Comparison of ENCODE assay signal across 8 mouse cellular contexts in genomic region chr4:150625425-150625824, GRCm38 (mm10). TPM values are rescaled to one million over a fixed set of nuclear protein-coding genes. Genes with fewer than 3 reads are reported as not detected.
A peak's percentile ranks its signal among the peaks of the same experiment; 100 is the strongest.
DNase-seq lines count a peak whose midpoint lies in the region; ATAC-seq and TF ChIP-seq lines count a peak whose summit lies in the region.

No protein-coding gene starts in this region.

- no peak for TF ChIP-seq EP300 in ES-Bruce4 (IDR thresholded peaks at IDR 0.05; ENCODE audit: insufficient read depth, low read depth, low read length)

- peak; percentile 81 for TF ChIP-seq CTCF in ES-Bruce4 (IDR thresholded peaks at IDR 0.05; ENCODE audit: low read depth, low read length)
- TF ChIP-seq CTCF in lung, embryonic 14.5 days (IDR thresholded peaks at IDR 0.05; ENCODE audit: low read depth) = peak; percentile 92

- DNase-seq in adrenal gland, adult 2 months = peak; percentile 81
- peak; percentile 40 for DNase-seq in embryo, embryonic 11.5 days (ENCODE audit: low read depth, low spot score)
- peak; percentile 88 for DNase-seq in kidney, postnatal 10 days
- DNase-seq in lung, embryonic 14.5 days = peak; percentile 89
- DNase-seq in ovary, adult 18-20 months (ENCODE audit: low spot score) = peak; percentile 35

- no peaks in the 10 kb centered on the region for H3K36me3 ChIP-seq in ES-Bruce4 (ENCODE audit: control insufficient read depth, insufficient read depth, low read length, poor library complexity, severe bottlenecking)
- H3K36me3 ChIP-seq in heart, embryonic 16.5 days (ENCODE audit: control insufficient read depth, insufficient read depth) = peaks cover 4% of the 10 kb centered on the region; the same call in 1 of the 2 replicates
- H3K36me3 ChIP-seq in lung, embryonic 14.5 days (ENCODE audit: insufficient read depth) = peaks cover 24% of the 10 kb centered on the region

- H3K4me3 ChIP-seq in ES-Bruce4 (ENCODE audit: low read depth, low read length) = no peak overlapping the region
- H3K4me3 ChIP-seq in heart, embryonic 16.5 days (ENCODE audit: low read length) = no peak overlapping the region
- no peak overlapping the region for H3K4me3 ChIP-seq in lung, embryonic 14.5 days (ENCODE audit: low read depth, low read length)

- no peak overlapping the region for H3K27ac ChIP-seq in ES-Bruce4 (ENCODE audit: insufficient read depth, low read length)
- no peak overlapping the region for H3K27ac ChIP-seq in heart, embryonic 16.5 days (ENCODE audit: low read length)
- no peak overlapping the region for H3K27ac ChIP-seq in lung, embryonic 14.5 days (ENCODE audit: low read depth)

- no peak overlapping the region for H3K4me2 ChIP-seq in heart, embryonic 16.5 days (ENCODE audit: low read depth, low read length)
- H3K4me2 ChIP-seq in lung, embryonic 14.5 days = no peak overlapping the region

- H3K27me3 ChIP-seq in ES-Bruce4 (ENCODE audit: control insufficient read depth, insufficient read depth, low read length, poor library complexity, severe bottlenecking) = no peaks in the 10 kb centered on the region
- H3K27me3 ChIP-seq in heart, embryonic 16.5 days (ENCODE audit: control insufficient read depth, insufficient read depth, low read length) = no peaks in the 10 kb centered on the region
- H3K27me3 ChIP-seq in lung, embryonic 14.5 days (ENCODE audit: insufficient read depth, low read length) = no peaks in the 10 kb centered on the region

- no peak for TF ChIP-seq POLR2A in ES-Bruce4 (IDR thresholded peaks at IDR 0.05; ENCODE audit: insufficient read depth, low read length)

- no peaks in the 10 kb centered on the region for H3K9me3 ChIP-seq in ES-Bruce4 (replicated peaks; ENCODE audit: control insufficient read depth, insufficient read depth, low read length, poor library complexity, severe bottlenecking)
- H3K9me3 ChIP-seq in heart, embryonic 16.5 days (replicated peaks; ENCODE audit: control insufficient read depth, low read length) = no peaks in the 10 kb centered on the region
- no peaks in the 10 kb centered on the region for H3K9me3 ChIP-seq in lung, embryonic 14.5 days (ENCODE audit: low read depth, low read length)

- WGBS in heart, embryonic 16.5 days = 10% methylated on average over 1 of the region's 1 CpGs
- 43% methylated on average over 1 of the region's 1 CpGs for WGBS in lung, embryonic 14.5 days

- peak; percentile 51; the same call in 1 of the 2 replicates for ATAC-seq in heart, embryonic 16.5 days (replicated peaks; ENCODE audit: extremely low read depth, insufficient read depth, low FRiP score)
- ATAC-seq in lung, embryonic 14.5 days (ENCODE audit: insufficient read depth) = peak; percentile 64; the same call in 1 of the 2 replicates
- no peak for ATAC-seq in inflammation-experienced regulatory T-cells, adult 6 months

- no peak overlapping the region for H3K9ac ChIP-seq in ES-Bruce4 (ENCODE audit: low read depth, poor library complexity, severe bottlenecking)
- H3K9ac ChIP-seq in heart, embryonic 16.5 days (ENCODE audit: low read length) = no peak overlapping the region
- H3K9ac ChIP-seq in lung, embryonic 14.5 days = no peak overlapping the region

- H3K4me1 ChIP-seq in ES-Bruce4 (ENCODE audit: control insufficient read depth, insufficient read depth, low read length) = no peaks in the 10 kb centered on the region
- no peaks in the 10 kb centered on the region for H3K4me1 ChIP-seq in heart, embryonic 16.5 days (ENCODE audit: control insufficient read depth, insufficient read depth, low read length)
- 0 out of 2 replicates have a peak, but pooled peaks cover 4% of the 10 kb centered on the region for H3K4me1 ChIP-seq in lung, embryonic 14.5 days (ENCODE audit: insufficient read depth)

RNA-seq across cellular contexts. Expression of gene Slc45a1, which starts 26.5 kb away (rescaled TPM):
- polyA plus RNA-seq in ES-Bruce4 (2011; ENCODE audit: insufficient read depth, insufficient read length, low read depth, missing spikeins) = 0.90 and 1.1 TPM in 2 replicates
- under 1 TPM; 0.37 to 0.62 TPM for total RNA-seq in adrenal gland, adult 2 months (2021)
- 0.73 and 1.5 TPM in 2 replicates for polyA plus RNA-seq in adrenal gland, adult 2 months (2012; rRNA removed)
- 0.10 TPM in 1 of 2 replicates, not detected in the other for polyA plus RNA-seq in heart, embryonic 16.5 days (2015; fragmentation: Nextera tagmentation; extraction: Ambion mirVana)
- not detected in 2 replicates for polyA plus RNA-seq in lung, embryonic 14.5 days (2014; fragmentation: Nextera tagmentation; extraction: Ambion mirVana)
- under 1 TPM in 1 of 3 experiments, not detected in 2; 0.15 TPM for polyA plus RNA-seq in inflammation-experienced regulatory T-cells, adult 6 months (2017; shearing (Covaris generic))

Comparison
In these comparisons a context has a peak if more than half of its experiments do, and no peak if none do; other contexts are left out.
1. DNase-seq: peak in every context shown above with its lines; median percentile 89 in lung, embryonic 14.5 days; 88 in kidney, postnatal 10 days; 81 in adrenal gland, adult 2 months; 40 in embryo, embryonic 11.5 days; 35 in ovary, adult 18-20 months.